Mouse (Mus musculus) liver (tissue): Measurements from ENCODE around the gene Vmn1r70.

Experiments used
- DNase-seq: peaks from one replicate; pipeline ENCODE4 v3.0.0-alpha.2; 2020; ENCODE audit warnings: mixed read lengths

Gene Vmn1r70

DNA sequence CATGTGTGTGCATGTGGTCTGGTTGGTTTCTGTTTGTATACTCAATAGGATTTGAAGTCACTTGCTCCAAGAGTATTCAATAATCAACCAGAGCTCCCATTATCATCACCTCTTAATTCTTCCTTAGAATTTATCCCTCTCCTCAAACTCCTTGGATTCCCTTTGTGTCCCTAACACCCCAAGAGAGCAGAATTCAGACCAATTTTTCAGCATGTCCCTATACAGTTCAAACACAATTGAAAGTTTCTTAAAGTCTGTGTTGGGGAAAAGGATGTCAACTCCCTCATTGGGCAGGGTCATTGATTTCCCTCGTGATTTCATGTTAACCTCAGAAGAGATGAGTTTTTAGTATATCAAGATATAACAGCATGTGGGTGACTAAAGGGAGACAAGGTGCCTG lies at the start of gene Vmn1r70:
TSS of gene Vmn1r70 (plus strand) at position 301 of the 400 bp plus-strand sequence.
- no peak for DNase-seq

DNA sequence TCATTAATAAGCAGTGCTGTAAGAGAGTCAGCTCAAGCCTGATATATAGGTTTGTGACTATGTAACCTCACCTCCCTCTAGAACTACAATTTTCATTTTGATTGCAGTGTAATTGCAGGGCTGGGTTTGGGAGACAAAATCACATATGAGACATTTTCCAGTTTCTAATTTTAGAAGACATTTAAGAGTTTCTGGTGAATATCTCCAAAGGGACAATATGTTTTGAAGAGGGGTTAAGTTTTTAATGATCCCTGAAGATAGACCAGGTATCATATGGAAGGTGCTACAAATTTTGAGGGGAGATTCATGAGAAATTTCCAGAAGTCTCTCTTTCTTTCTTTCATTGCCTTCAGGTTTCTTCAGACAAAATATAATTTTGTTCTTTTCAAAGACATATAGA lies 17.8 kb upstream of the Vmn1r70 start, which contains the start of gene Vmn1r69:
TSS of gene Vmn1r69 (minus strand) at position 101 of the 400 bp plus-strand sequence.
- DNase-seq = no peak
